Mouse (Mus musculus): ENCODE results near the gene Gm10762. TPM values are rescaled to one million over a fixed set of nuclear protein-coding genes. Genes with fewer than 3 reads are reported as not detected.

The Gm10762 gene
- polyA plus RNA-seq, 1 experiment from 2014 or later, result 11.0 TPM

DNA sequence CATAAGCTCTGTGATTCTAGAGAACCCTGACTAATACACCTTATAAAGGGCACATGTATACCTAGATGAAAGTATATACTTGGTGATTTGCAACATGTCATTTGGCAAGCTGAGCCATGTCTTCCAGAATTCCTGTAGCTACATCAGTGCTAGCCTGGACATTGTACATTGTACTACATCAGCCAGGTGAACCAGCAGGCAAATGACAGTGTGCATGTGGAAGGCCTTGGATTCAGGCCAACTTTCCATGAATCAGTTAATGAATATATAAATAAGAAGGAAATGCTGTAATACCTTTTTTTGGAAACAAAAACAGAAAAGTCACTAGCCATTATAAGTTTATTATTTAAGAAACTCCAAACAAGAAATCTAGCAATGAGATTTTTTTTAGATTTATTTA lies 13.3 kb downstream of the Gm10762 start:
- no peak overlapping the region for H3K4me2 ChIP-seq (replicated peaks)
- H3K36me3 ChIP-seq, result no peaks in the 10 kb centered on the region
- no peak overlapping the region for H3K27ac ChIP-seq
- no peaks in the 10 kb centered on the region for H3K27me3 ChIP-seq (replicated peaks)
- no peak overlapping the region for H3K9ac ChIP-seq
- no peaks in the 10 kb centered on the region for H3K4me1 ChIP-seq (replicated peaks)
- no peaks in the 10 kb centered on the region for H3K9me3 ChIP-seq
- H3K4me3 ChIP-seq (replicated peaks), result no peak overlapping the region
- ATAC-seq, result no peak

GRCm38 (mm10) chr2:128947962-128948588 lies 19.4 kb downstream of the Gm10762 start:
- 28% methylated on average over 6 of the region's 6 CpGs for WGBS
- 0 out of 2 replicates have a peak, but pooled peaks have one; percentile 26 for ATAC-seq

DNA sequence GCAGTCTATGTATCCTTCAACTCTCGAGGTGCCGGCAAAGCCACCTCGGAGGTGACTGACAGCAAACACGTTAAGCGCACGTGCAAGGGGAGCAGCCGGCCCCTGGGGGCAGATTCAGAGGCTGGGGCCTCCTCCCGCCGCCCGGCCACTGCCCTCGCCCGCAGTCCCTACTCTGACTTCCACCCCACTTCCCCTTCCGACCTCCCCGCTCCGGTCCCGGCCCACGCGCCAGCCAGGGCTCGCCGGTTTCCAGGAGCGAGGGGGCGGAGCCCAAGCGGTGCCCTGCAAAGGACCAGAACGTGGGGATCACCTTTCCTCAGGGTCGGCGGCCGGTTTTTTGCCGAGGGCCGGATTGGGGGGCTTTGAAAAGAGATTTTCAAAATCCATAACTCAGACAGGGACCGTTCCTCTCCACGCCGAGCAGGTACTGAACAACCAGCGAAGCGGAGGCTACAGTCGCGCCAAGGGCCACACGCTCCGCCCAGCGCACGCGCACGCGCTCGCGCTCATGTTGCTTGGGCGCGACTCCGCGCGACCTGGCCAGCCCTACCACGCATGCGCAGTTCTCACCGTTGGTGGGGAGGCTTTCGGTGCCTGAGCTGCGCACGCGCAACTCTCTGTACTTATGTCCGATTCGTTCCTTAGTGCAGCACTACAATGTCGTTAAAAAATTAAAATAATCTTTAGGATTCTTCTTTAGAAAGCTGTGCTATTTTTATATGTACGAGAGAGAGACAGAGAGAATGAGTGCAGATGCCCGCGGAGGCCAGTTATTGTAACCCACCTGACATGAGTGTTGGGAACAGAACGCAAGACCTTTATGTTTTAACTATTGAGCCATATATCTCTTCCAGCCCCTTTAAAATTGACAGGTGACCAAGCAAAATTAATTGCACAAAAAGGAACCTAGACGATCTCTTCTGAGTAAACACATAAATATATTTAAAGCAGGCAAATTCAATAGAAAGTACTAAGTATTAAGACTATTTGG lies 23.7 kb downstream of the Gm10762 start, which contains the start of gene Zc3h8:
TSS of gene Zc3h8 (minus strand) at position 540 of the 991 bp plus-strand sequence.
- ATAC-seq, result peak; percentile 96
- under 1% methylated on average over 65 of the region's 65 CpGs for WGBS
- no peaks in the 10 kb centered on the region for H3K9me3 ChIP-seq
- peak within 1 kb of the TSS; percentile 79 for H3K4me3 ChIP-seq (replicated peaks)
- H3K27ac ChIP-seq, result peak within 1 kb of the TSS; percentile 79
- peak within 1 kb of the TSS; percentile 93 for H3K4me2 ChIP-seq (replicated peaks)
- H3K36me3 ChIP-seq, result no peaks in the 10 kb centered on the region
- H3K9ac ChIP-seq, result peak within 1 kb of the TSS; percentile 77
- H3K4me1 ChIP-seq (replicated peaks), result no peaks in the 10 kb centered on the region
- H3K27me3 ChIP-seq (replicated peaks), result no peaks in the 10 kb centered on the region

More at GRCm38 (mm10) chr2:128947962-128948588, 19.4 kb downstream of the Gm10762 start:
- Histone ChIP-seq H3K4me2 (replicated peaks) (no peak overlapping the region), H3K27me3 (replicated peaks) (no peaks in the 10 kb centered on the region), H3K4me1 (replicated peaks) (no peaks in the 10 kb centered on the region), H3K36me3 (no peaks in the 10 kb centered on the region), H3K27ac (no peak overlapping the region), H3K9ac (no peak overlapping the region), H3K9me3 (no peaks in the 10 kb centered on the region), H3K4me3 (replicated peaks) (no peak overlapping the region)

- H3K27ac ChIP-seq, result no peak overlapping the region
- no peak for ATAC-seq
- no peaks in the 10 kb centered on the region for H3K9me3 ChIP-seq
- no peaks in the 10 kb centered on the region for H3K4me1 ChIP-seq (replicated peaks)
- no peaks in the 10 kb centered on the region for H3K27me3 ChIP-seq (replicated peaks)
- WGBS, result 80% methylated on average over 3 of the region's 3 CpGs
- H3K36me3 ChIP-seq, result 0 out of 2 replicates have a peak, but pooled peaks cover 7% of the 10 kb centered on the region
- no peak overlapping the region for H3K4me2 ChIP-seq (replicated peaks)
- H3K9ac ChIP-seq, result no peak overlapping the region
- no peak overlapping the region for H3K4me3 ChIP-seq (replicated peaks)
Observed at GRCm38 (mm10) chr2:128936256-128936655, 31.3 kb downstream of the Gm10762 start.

DNA sequence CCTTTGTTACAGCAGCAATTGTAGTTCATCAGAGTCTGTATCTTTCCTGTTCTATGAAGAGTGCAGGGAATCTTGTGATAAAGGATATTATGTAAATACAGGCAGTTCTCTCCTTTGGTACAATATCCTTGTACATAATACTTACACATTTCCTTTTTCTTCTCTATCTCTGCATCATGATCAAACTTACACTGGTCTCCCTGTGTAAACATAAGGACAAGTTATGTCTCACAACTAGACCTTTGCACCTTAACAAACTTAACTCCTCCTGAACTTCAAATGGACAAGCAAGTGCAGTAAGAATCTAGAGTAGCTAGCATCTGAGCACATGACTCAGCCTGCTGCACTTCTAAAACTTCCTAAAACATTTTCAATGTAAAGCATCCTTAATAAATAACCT lies 36.8 kb downstream of the Gm10762 start:
- Histone ChIP-seq H3K9me3 (no peaks in the 10 kb centered on the region), H3K4me1 (replicated peaks) (no peaks in the 10 kb centered on the region), H3K36me3 (0 out of 2 replicates have a peak, but pooled peaks cover 11% of the 10 kb centered on the region), H3K9ac (no peak overlapping the region), H3K4me2 (replicated peaks) (no peak overlapping the region), H3K4me3 (replicated peaks) (no peak overlapping the region), H3K27me3 (replicated peaks) (no peaks in the 10 kb centered on the region), H3K27ac (no peak overlapping the region)
- ATAC-seq, result peak; percentile 69

- H3K27me3 ChIP-seq (replicated peaks), result no peaks in the 10 kb centered on the region
- WGBS, result 73% methylated on average over 3 of the region's 3 CpGs
- H3K4me1 ChIP-seq (replicated peaks), result no peaks in the 10 kb centered on the region
- no peak overlapping the region for H3K9ac ChIP-seq
- H3K36me3 ChIP-seq, result 0 out of 2 replicates have a peak, but pooled peaks cover 8% of the 10 kb centered on the region
- no peaks in the 10 kb centered on the region for H3K9me3 ChIP-seq
- H3K4me2 ChIP-seq (replicated peaks), result no peak overlapping the region
- no peak overlapping the region for H3K4me3 ChIP-seq (replicated peaks)
- H3K27ac ChIP-seq, result no peak overlapping the region
- ATAC-seq, result no peak
Observed at GRCm38 (mm10) chr2:128928446-128928845, 39.1 kb downstream of the Gm10762 start.

- 0 out of 2 replicates have a peak, but pooled peaks cover 4% of the 10 kb centered on the region for H3K36me3 ChIP-seq
- no peak overlapping the region for H3K9ac ChIP-seq
- no peak overlapping the region for H3K4me3 ChIP-seq (replicated peaks)
- ATAC-seq, result no peak
- no peak overlapping the region for H3K27ac ChIP-seq
- 88% methylated on average over 4 of the region's 4 CpGs for WGBS
- no peaks in the 10 kb centered on the region for H3K27me3 ChIP-seq (replicated peaks)
- no peaks in the 10 kb centered on the region for H3K9me3 ChIP-seq
- H3K4me1 ChIP-seq (replicated peaks), result no peaks in the 10 kb centered on the region
- H3K4me2 ChIP-seq (replicated peaks), result no peak overlapping the region
Observed at GRCm38 (mm10) chr2:128924799-128925198, 42.7 kb downstream of the Gm10762 start.

Other genes with a start within 250 kb of the Gm10762 start
- 46.1 and 50.7 TPM in 2 replicates for gene Tmem87b, start 149.6 kb downstream of the Gm10762 start, polyA plus RNA-seq (2015; fragmentation: Nextera tagmentation; extraction: Ambion mirVana)
- gene Fbln7, start 104.7 kb downstream of the Gm10762 start, polyA plus RNA-seq (2015; fragmentation: Nextera tagmentation; extraction: Ambion mirVana), result 8.8 and 9.9 TPM in 2 replicates
- 6.6 and 7.2 TPM in 2 replicates for gene Zc3h8, start 23.6 kb downstream of the Gm10762 start, polyA plus RNA-seq (2015; fragmentation: Nextera tagmentation; extraction: Ambion mirVana)
- 1.5 and 1.9 TPM in 2 replicates for gene Zc3h6, start 323 bp downstream of the Gm10762 start, polyA plus RNA-seq (2015; fragmentation: Nextera tagmentation; extraction: Ambion mirVana)
- 0.04 and 0.09 TPM in 2 replicates for gene Vinac1, start 80.4 kb upstream of the Gm10762 start, polyA plus RNA-seq (2015; fragmentation: Nextera tagmentation; extraction: Ambion mirVana)
- 10.6 TPM in 2 replicates for gene Ttl, start 98.2 kb upstream of the Gm10762 start, polyA plus RNA-seq (2015; fragmentation: Nextera tagmentation; extraction: Ambion mirVana)
- 28.6 and 29.0 TPM in 2 replicates for gene Polr1b, start 133.3 kb upstream of the Gm10762 start, polyA plus RNA-seq (2015; fragmentation: Nextera tagmentation; extraction: Ambion mirVana)
- gene Chchd5, start 162.0 kb upstream of the Gm10762 start, polyA plus RNA-seq (2015; fragmentation: Nextera tagmentation; extraction: Ambion mirVana), result 24.5 and 25.6 TPM in 2 replicates
- gene Slc20a1, start 231.0 kb upstream of the Gm10762 start, polyA plus RNA-seq (2015; fragmentation: Nextera tagmentation; extraction: Ambion mirVana), result 33.6 and 35.4 TPM in 2 replicates

All from intestine, embryonic 15.5 days (tissue).